Mouse (Mus musculus) intestine, postnatal 0 days (tissue): ENCODE data around the gene Gm11733. TPM values are rescaled to one million over a fixed set of nuclear protein-coding genes. Genes with fewer than 3 reads are reported as not detected.

Source experiments
- ATAC-seq: fragments of 200-750 bp; cut with Nextera tagmentation; 2 replicates; pipeline ENCODE4 v1.8.0; 2017; ENCODE audit warnings: mild to moderate bottlenecking, moderate TSS enrichment, moderate library complexity
- H3K27ac ChIP-seq: fragments of 300-500 bp; sonication (generic); 2 replicates; pipeline ENCODE4 v1.5.1; 2014; ENCODE audit warnings: mild to moderate bottlenecking, low read depth, low read length, moderate library complexity
- H3K27me3 ChIP-seq: fragments of 300-500 bp; sonication (generic); replicated peaks from 2 replicates; pipeline ENCODE4 v1.6.1; 2014; ENCODE audit warnings: low read length, mixed read lengths; ENCODE audit not compliant: control insufficient read depth, insufficient read depth
- H3K36me3 ChIP-seq: fragments of 300-500 bp; sonication (generic); 2 replicates; pipeline ENCODE4 v1.6.1; 2014; ENCODE audit warnings: mild to moderate bottlenecking, moderate library complexity; ENCODE audit not compliant: control insufficient read depth, insufficient read depth
- H3K4me1 ChIP-seq: fragments of 300-500 bp; sonication (generic); replicated peaks from 2 replicates; pipeline ENCODE4 v1.6.1; 2014; ENCODE audit warnings: antibody characterized with exemption, low read length, mixed read lengths; ENCODE audit not compliant: control insufficient read depth, insufficient read depth
- H3K4me2 ChIP-seq: fragments of 300-500 bp; sonication (generic); replicated peaks from 2 replicates; pipeline ENCODE4 v1.6.1; 2014; ENCODE audit warnings: low read depth, mild to moderate bottlenecking, moderate library complexity
- H3K4me3 ChIP-seq: fragments of 300-500 bp; sonication (generic); 2 replicates; pipeline ENCODE4 v1.5.1; 2014; ENCODE audit warnings: low read depth, low read length
- H3K9ac ChIP-seq: fragments of 300-500 bp; sonication (generic); 2 replicates; pipeline ENCODE4 v1.6.1; 2014; ENCODE audit warnings: mild to moderate bottlenecking, low read depth, low read length
- H3K9me3 ChIP-seq: fragments of 300-500 bp; sonication (generic); 2 replicates; pipeline ENCODE4 v1.6.1; 2016; ENCODE audit warnings: mixed run types; ENCODE audit not compliant: control insufficient read depth
- CTCF ChIP-seq: sonication (generic); IDR thresholded peaks from 2 replicates; pipeline ENCODE4 v1.5.1; 2016; ENCODE audit warnings: low read depth, mild to moderate bottlenecking, control low read depth, antibody characterized with exemption, moderate library complexity
- WGBS: fragments of 180-500 bp; shearing (Covaris S2); extraction: QIAGEN DNeasy Blood & Tissue Kit; methylation state at CpG from one replicate; pipeline ENCODE4 v1.1.7; 2014; 5-methylcytosine and 5-hydroxymethylcytosine counted together
- polyA plus RNA-seq: library from polyadenylated mRNA; unstranded; fragments of >200 nt; fragmentation: Nextera tagmentation; extraction: Ambion mirVana; gene quantifications from 2 replicates; pipeline ENCODE4 v1.2.1, GENCODE M21; 2015

Gene Gm11733
- polyA plus RNA-seq, 1 experiment from 2014 or later: not detected

GRCm38 (mm10) chr11:117498137-117498511, 14.0 kb downstream of the Gm11733 start:
- Histone ChIP-seq H3K9me3 (no peaks in the 10 kb centered on the region), H3K4me3 (no peak overlapping the region), H3K9ac (no peak overlapping the region), H3K27me3 (0 out of 2 replicates have a peak, but pooled peaks cover 5% of the 10 kb centered on the region), H3K27ac (no peak overlapping the region), H3K4me2 (no peak overlapping the region), H3K36me3 (no peaks in the 10 kb centered on the region), H3K4me1 (no peaks in the 10 kb centered on the region)
- 34% methylated on average over 1 of the region's 1 CpGs for WGBS
- ATAC-seq: 0 out of 2 replicates have a peak, but pooled peaks have one; percentile 6
- no peak for TF ChIP-seq CTCF

GRCm38 (mm10) chr11:117508972-117509371, 24.8 kb downstream of the Gm11733 start:
- H3K36me3 ChIP-seq: no peaks in the 10 kb centered on the region
- WGBS: 96% methylated on average over 4 of the region's 4 CpGs
- no peaks in the 10 kb centered on the region for H3K27me3 ChIP-seq
- no peak overlapping the region for H3K4me2 ChIP-seq
- no peak for ATAC-seq
- H3K4me1 ChIP-seq: no peaks in the 10 kb centered on the region
- TF ChIP-seq CTCF: no peak
- H3K9ac ChIP-seq: no peak overlapping the region
- no peak overlapping the region for H3K27ac ChIP-seq
- H3K9me3 ChIP-seq: no peaks in the 10 kb centered on the region
- no peak overlapping the region for H3K4me3 ChIP-seq

GRCm38 (mm10) chr11:117515718-117516421, 31.7 kb downstream of the Gm11733 start:
- WGBS: 84% methylated on average over 10 of the region's 10 CpGs
- no peak overlapping the region for H3K9ac ChIP-seq
- H3K9me3 ChIP-seq: no peaks in the 10 kb centered on the region
- no peaks in the 10 kb centered on the region for H3K36me3 ChIP-seq
- H3K27me3 ChIP-seq: no peaks in the 10 kb centered on the region
- ATAC-seq: no peak
- no peak for TF ChIP-seq CTCF
- no peak overlapping the region for H3K27ac ChIP-seq
- H3K4me2 ChIP-seq: no peak overlapping the region
- no peaks in the 10 kb centered on the region for H3K4me1 ChIP-seq
- H3K4me3 ChIP-seq: no peak overlapping the region

GRCm38 (mm10) chr11:117516422-117516796, 32.2 kb downstream of the Gm11733 start:
- Histone ChIP-seq H3K4me2 (no peak overlapping the region), H3K36me3 (no peaks in the 10 kb centered on the region), H3K4me1 (no peaks in the 10 kb centered on the region), H3K4me3 (no peak overlapping the region), H3K9ac (no peak overlapping the region), H3K27me3 (no peaks in the 10 kb centered on the region), H3K9me3 (no peaks in the 10 kb centered on the region), H3K27ac (no peak overlapping the region)
- no peak for TF ChIP-seq CTCF
- no peak for ATAC-seq
- 84% methylated on average over 3 of the region's 3 CpGs for WGBS

- ATAC-seq: no peak
- 68% methylated on average over 13 of the region's 13 CpGs for WGBS
- Histone ChIP-seq H3K4me3 (no peak overlapping the region), H3K9ac (no peak overlapping the region), H3K4me2 (no peak overlapping the region), H3K27ac (no peak overlapping the region), H3K27me3 (no peaks in the 10 kb centered on the region), H3K4me1 (no peaks in the 10 kb centered on the region), H3K9me3 (no peaks in the 10 kb centered on the region), H3K36me3 (no peaks in the 10 kb centered on the region)
- no peak for TF ChIP-seq CTCF
These were observed 38.0 kb downstream of the Gm11733 start for GRCm38 (mm10) chr11:117521906-117522780.

GRCm38 (mm10) chr11:117522879-117523519, 38.8 kb downstream of the Gm11733 start:
- Histone ChIP-seq H3K9me3 (no peaks in the 10 kb centered on the region), H3K27me3 (no peaks in the 10 kb centered on the region), H3K27ac (no peak overlapping the region), H3K4me3 (no peak overlapping the region), H3K4me2 (no peak overlapping the region), H3K36me3 (no peaks in the 10 kb centered on the region), H3K4me1 (no peaks in the 10 kb centered on the region), H3K9ac (no peak overlapping the region)
- ATAC-seq: peak; percentile 32; the same call in 1 of the 2 replicates
- no peak for TF ChIP-seq CTCF
- WGBS: 56% methylated on average over 16 of the region's 16 CpGs
